Mouse (Mus musculus) C2C12 (cell line): ENCODE measurements around the gene Fam13a.

Experiments used
- CTCF ChIP-seq: IDR thresholded peaks from one replicate; pipeline ENCODE4 v1.5.1; 2011; ENCODE audit not compliant: control insufficient read depth, insufficient read depth, insufficient read length
- MAX ChIP-seq: IDR thresholded peaks from one replicate; pipeline ENCODE4 v1.6.1; 2011; ENCODE audit warnings: mild to moderate bottlenecking, control low read depth
- MYOD1 ChIP-seq: IDR thresholded peaks from one replicate; pipeline ENCODE4 v1.6.1; 2011; ENCODE audit warnings: low read depth; ENCODE audit not compliant: control insufficient read depth, insufficient read length
- MYOG ChIP-seq: IDR thresholded peaks from one replicate; pipeline ENCODE4 v1.6.1; 2011; ENCODE audit not compliant: control insufficient read depth, insufficient read length; ENCODE audit errors: extremely low read depth
- USF1 ChIP-seq: IDR thresholded peaks from one replicate; pipeline ENCODE4 v1.6.1; 2011; ENCODE audit warnings: low read depth, mild to moderate bottlenecking, control low read depth, moderate library complexity

DNA sequence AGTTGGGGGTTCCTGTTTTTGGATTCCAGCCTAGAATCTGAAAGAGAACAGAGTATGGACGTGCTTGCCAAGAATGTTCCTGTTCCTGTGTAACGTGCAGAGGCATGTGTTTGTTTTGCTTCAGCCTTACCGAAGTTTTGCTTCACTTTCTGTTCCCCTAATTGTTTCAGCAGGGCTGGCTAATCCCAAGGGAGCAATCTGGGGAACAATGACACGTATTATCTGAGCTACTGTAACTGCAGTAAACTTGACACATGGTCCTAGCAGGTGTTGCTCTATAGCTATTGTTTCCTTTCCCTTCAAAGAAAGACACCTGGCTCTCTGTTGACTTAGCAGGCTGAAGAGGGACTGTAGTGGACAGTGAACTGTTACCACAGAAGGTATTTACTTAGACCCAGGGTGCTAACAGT is 25.3 kb downstream of the Fam13a start:
- TF ChIP-seq CTCF (no peak), USF1 (no peak), MYOD1 (no peak), MAX (no peak), MYOG (no peak)
